Mouse (Mus musculus): ENCODE measurements around the gene Prkca. TPM values are rescaled to one million over a fixed set of nuclear protein-coding genes. Genes with fewer than 3 reads are reported as not detected.

The Prkca gene
- polyA plus RNA-seq, 1 experiment from 2014 or later: 8.5 TPM

DNA sequence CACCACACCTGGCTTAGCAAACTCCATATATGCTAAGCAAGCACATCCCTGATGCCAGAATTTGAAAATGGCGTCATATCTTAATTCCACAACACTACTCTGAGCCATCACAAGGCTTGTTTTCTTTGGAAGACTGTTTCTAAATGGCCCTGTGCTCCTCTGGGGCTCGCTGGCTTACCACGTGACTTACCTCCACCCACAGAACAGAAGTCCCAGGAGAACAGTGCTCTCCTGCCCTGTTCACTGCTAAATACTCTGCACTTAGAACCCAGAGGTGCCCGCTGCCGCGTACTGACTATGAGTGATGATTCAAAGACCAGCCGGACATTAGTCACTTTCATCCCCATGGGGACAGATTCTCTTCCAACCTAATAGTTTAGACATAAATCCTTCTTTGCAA, 75.9 kb downstream of the Prkca start:
- Histone ChIP-seq H3K9me3 (no peaks in the 10 kb centered on the region), H3K4me3 (no peak overlapping the region), H3K27ac (no peak overlapping the region), H3K4me1 (peaks cover 29% of the 10 kb centered on the region), H3K27me3 (replicated peaks) (0 out of 2 replicates have a peak, but pooled peaks cover 4% of the 10 kb centered on the region), H3K36me3 (no peaks in the 10 kb centered on the region), H3K4me2 (replicated peaks) (no peak overlapping the region), H3K9ac (no peak overlapping the region)
- 51% methylated on average over 7 of the region's 7 CpGs for WGBS
- ATAC-seq (ENCODE audit: low FRiP score, low read depth): no peak

DNA sequence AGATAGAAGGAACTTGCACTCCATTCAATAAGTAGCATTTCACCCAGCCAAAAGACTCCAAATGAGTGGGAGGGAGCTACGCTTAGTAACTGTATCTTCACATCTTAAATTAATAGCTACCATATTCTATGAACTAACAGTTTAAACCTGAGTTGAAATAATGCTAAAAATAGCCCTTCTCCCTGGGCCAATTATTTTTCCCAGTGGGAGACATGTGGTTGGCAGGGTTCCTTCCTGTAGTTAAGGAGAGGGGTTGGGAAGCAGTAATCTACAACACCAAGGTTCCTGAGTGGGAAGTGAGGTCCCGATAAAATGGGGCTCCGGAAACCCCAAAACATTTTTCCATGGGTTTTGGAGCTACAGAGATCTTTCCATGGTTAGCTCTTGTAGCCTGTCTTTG, 76.7 kb downstream of the Prkca start:
- Histone ChIP-seq H3K4me2 (replicated peaks) (no peak overlapping the region), H3K4me3 (no peak overlapping the region), H3K27ac (no peak overlapping the region), H3K9me3 (no peaks in the 10 kb centered on the region), H3K9ac (no peak overlapping the region), H3K36me3 (no peaks in the 10 kb centered on the region), H3K27me3 (replicated peaks) (0 out of 2 replicates have a peak, but pooled peaks cover 4% of the 10 kb centered on the region), H3K4me1 (peaks cover 29% of the 10 kb centered on the region)
- WGBS: 87% methylated on average over 3 of the region's 3 CpGs
- ATAC-seq (ENCODE audit: low FRiP score, low read depth): no peak

DNA sequence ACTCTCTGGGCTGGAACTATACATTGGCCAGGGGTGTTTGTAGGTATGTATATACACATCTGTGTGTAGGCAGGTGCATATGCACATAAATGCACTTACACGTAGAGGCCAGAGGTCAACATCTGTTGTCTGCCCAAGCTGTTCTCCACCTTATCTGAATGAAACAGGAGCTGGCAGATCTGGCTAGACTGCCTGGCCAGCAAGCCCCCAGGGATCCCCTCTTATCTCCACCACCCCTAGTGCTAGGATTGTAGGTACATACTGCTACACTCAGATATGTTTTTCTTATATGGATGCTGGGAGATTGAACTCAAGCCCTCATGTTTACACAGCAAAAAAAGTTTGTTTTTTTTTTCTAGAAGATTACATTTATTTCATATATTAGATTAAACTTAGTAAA, 79.9 kb downstream of the Prkca start:
- Histone ChIP-seq H3K4me2 (replicated peaks) (no peak overlapping the region), H3K36me3 (no peaks in the 10 kb centered on the region), H3K9ac (no peak overlapping the region), H3K27ac (no peak overlapping the region), H3K27me3 (replicated peaks) (no peaks in the 10 kb centered on the region), H3K9me3 (no peaks in the 10 kb centered on the region), H3K4me1 (peaks cover 36% of the 10 kb centered on the region), H3K4me3 (no peak overlapping the region)
- 88% methylated on average over 1 of the region's 1 CpGs for WGBS
- ATAC-seq (ENCODE audit: low FRiP score, low read depth): no peak

DNA sequence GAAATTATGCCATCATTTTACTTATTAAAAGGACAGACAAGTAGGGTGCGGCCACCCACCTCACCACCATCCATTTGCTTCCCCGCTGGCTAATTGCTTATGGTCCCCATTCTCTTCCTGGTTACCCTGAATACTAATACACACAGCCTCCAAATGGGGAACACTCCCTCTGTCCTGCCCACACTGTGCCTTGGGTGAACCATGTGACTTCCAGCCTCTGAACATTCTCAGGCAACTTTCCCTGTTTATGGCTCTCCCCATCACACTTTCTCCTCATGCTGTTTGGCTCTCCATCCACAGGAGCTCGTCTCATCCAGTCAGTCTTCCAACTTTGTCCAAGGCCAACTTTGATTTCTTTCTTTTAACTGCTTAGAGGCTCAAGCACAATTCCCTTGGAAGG, 80.3 kb downstream of the Prkca start:
- Histone ChIP-seq H3K4me3 (no peak overlapping the region), H3K9ac (no peak overlapping the region), H3K4me2 (replicated peaks) (no peak overlapping the region), H3K36me3 (no peaks in the 10 kb centered on the region), H3K9me3 (no peaks in the 10 kb centered on the region), H3K4me1 (peaks cover 32% of the 10 kb centered on the region), H3K27me3 (replicated peaks) (no peaks in the 10 kb centered on the region), H3K27ac (no peak overlapping the region)
- 57% methylated on average over 3 of the region's 3 CpGs for WGBS
- ATAC-seq (ENCODE audit: low FRiP score, low read depth): no peak

DNA sequence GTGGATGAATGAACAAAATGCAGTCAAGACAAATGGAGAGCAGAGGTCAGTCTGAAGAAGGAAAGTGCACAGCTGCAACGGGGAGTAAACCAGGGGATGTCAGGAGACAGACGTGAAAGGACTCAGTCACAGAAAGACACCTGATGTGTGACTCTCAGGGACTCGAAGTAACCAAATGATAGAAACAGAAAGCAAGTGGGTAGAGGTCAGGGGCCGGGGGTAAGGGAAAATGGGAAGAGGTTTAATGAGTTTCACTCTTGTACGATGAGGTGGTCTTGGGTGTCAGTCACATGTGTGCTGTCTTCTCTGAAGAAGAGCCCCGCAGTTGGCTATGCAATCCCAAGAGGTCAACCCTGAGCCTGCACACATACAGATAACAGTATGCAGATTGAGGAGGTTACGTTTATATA, 82.0 kb downstream of the Prkca start:
- no peaks in the 10 kb centered on the region for H3K9me3 ChIP-seq
- H3K9ac ChIP-seq: no peak overlapping the region
- H3K4me1 ChIP-seq: peaks cover 18% of the 10 kb centered on the region
- H3K4me3 ChIP-seq: no peak overlapping the region
- no peak overlapping the region for H3K4me2 ChIP-seq (replicated peaks)
- ATAC-seq (ENCODE audit: low FRiP score, low read depth): no peak
- WGBS: 36% methylated on average over 7 of the region's 7 CpGs
- no peaks in the 10 kb centered on the region for H3K36me3 ChIP-seq
- H3K27ac ChIP-seq: no peak overlapping the region
- no peaks in the 10 kb centered on the region for H3K27me3 ChIP-seq (replicated peaks)

DNA sequence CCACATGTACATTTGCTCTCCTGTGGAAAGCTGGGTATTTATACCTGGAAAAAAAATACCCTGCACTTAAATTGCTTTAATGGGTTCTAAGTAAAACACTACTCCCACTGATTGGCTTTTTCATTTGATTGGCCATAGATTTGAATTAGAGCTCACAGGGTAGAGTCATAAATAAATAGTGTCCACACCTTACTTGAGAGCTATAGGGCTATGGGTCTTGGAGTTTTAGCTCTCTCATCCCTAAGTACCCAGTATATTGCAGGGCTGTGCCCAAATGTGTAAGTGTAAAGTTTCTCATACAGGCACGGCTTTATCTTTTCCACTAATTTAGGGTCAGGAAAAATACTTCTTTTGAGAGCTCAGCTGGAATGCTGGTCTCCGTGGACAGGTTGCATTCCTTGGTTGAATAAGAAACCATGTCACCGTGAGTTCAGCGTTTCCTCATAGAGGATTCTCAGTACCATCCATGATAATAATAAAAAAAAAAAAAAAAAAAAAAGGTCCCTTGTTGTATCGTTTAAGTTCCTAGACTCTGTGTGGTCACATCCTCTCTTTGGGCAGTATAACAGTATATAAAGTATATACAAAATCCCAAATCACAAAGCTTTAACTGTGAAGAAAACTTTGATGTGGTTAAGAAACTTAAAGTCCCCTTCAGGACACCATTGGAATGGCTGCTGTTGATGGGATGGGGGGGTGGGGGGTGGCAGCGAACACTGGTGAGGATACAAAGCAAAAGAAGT, 82.8 kb downstream of the Prkca start:
- no peaks in the 10 kb centered on the region for H3K27me3 ChIP-seq (replicated peaks)
- H3K4me3 ChIP-seq: no peak overlapping the region
- H3K4me1 ChIP-seq: peaks cover 18% of the 10 kb centered on the region
- no peak overlapping the region for H3K4me2 ChIP-seq (replicated peaks)
- no peak for ATAC-seq (ENCODE audit: low FRiP score, low read depth)
- H3K36me3 ChIP-seq: no peaks in the 10 kb centered on the region
- H3K9ac ChIP-seq: no peak overlapping the region
- WGBS: 68% methylated on average over 6 of the region's 6 CpGs
- H3K9me3 ChIP-seq: no peaks in the 10 kb centered on the region
- H3K27ac ChIP-seq: no peak overlapping the region

DNA sequence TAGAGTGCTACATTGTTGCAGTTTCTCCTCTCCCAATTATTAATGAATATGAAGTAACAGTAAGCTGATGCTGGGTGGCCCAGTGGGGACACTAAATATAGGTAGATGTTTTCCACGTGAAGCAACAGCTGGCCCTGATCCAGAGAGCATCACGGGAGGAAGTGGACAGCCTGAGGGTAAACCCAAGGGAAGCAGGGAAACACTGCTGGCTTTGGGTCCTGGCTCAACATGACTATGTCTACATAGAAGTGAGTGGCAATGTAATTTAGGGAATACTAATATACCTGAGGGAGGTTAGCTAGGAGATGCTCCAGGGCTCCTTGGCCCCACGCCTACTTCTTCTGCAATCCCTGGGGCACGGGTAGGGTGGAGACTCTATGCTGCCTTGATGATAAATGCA, 84.3 kb downstream of the Prkca start:
- H3K27ac ChIP-seq: no peak overlapping the region
- H3K4me2 ChIP-seq (replicated peaks): no peak overlapping the region
- H3K27me3 ChIP-seq (replicated peaks): no peaks in the 10 kb centered on the region
- WGBS: 79% methylated on average over 4 of the region's 4 CpGs
- no peak overlapping the region for H3K4me3 ChIP-seq
- no peak for ATAC-seq (ENCODE audit: low FRiP score, low read depth)
- H3K36me3 ChIP-seq: no peaks in the 10 kb centered on the region
- H3K9ac ChIP-seq: no peak overlapping the region
- peaks cover 18% of the 10 kb centered on the region for H3K4me1 ChIP-seq
- H3K9me3 ChIP-seq: no peaks in the 10 kb centered on the region

DNA sequence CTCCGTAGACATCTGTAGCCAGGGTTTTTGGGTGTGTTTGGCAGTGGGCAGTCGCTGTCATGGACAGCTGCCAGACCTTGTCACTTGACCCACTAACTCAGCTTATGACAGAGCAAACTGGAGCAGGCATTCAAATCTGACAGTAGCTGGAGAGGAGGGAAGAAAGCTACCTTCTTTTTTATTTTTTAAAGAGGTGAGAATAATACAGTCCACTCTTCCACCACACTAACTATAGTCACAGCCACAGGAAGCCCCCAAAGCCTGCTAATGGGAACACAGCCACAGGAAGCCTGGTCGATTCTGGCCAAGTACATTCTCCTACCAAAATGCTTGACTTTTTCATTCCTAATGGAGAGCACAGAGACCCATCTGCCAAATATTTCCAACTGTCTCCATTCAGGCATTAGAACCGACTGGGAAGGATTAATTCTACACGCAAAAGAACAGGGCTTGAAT, 84.9 kb downstream of the Prkca start:
- H3K27ac ChIP-seq: no peak overlapping the region
- H3K9ac ChIP-seq: no peak overlapping the region
- no peaks in the 10 kb centered on the region for H3K36me3 ChIP-seq
- H3K27me3 ChIP-seq (replicated peaks): no peaks in the 10 kb centered on the region
- H3K4me2 ChIP-seq (replicated peaks): no peak overlapping the region
- no peaks in the 10 kb centered on the region for H3K9me3 ChIP-seq
- no peak overlapping the region for H3K4me3 ChIP-seq
- 88% methylated on average over 5 of the region's 5 CpGs for WGBS
- ATAC-seq (ENCODE audit: low FRiP score, low read depth): no peak
- H3K4me1 ChIP-seq: peaks cover 18% of the 10 kb centered on the region

DNA sequence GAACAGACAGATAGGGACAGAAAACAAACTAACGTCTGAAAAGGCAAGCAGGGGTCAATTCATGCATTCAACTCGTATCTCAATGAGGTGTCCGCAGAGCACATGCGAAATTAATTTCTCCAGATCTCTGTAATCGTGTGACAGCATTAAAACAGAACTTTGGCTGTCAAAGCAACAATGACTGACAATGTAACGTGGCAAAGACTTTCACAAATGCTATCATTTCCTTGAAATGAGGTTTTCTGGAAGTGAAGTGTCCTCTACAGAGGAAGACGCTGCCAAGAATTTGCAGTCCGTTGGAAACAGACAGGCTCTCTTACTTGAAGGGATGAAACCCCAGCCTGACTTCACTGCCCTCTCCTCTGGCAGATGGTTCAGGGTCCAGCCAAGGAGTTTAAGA, 85.8 kb downstream of the Prkca start:
- H3K27me3 ChIP-seq (replicated peaks): no peaks in the 10 kb centered on the region
- 87% methylated on average over 8 of the region's 8 CpGs for WGBS
- H3K4me2 ChIP-seq (replicated peaks): no peak overlapping the region
- no peak for ATAC-seq (ENCODE audit: low FRiP score, low read depth)
- H3K4me3 ChIP-seq: no peak overlapping the region
- H3K4me1 ChIP-seq: peaks cover 18% of the 10 kb centered on the region
- no peak overlapping the region for H3K27ac ChIP-seq
- no peaks in the 10 kb centered on the region for H3K9me3 ChIP-seq
- no peaks in the 10 kb centered on the region for H3K36me3 ChIP-seq
- no peak overlapping the region for H3K9ac ChIP-seq

DNA sequence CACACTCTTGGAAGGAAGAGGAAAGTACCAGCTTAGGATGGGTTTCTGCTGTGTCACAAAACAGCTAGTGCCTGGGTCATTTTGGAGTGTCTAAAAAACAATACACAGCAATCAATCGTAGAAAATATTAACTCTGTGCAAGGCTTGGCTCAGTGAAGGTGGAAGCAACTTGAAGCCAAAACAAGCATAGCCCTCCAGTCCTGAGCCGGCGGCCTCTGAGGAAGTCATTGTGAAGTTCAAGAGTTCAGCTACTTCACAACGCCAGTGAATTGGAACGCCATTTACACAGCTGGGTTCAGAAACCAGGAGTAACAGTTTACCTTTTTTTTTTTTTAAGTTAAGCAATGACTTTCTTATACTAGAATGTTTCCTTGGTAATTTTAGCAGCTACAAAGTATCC, 89.0 kb downstream of the Prkca start:
- ATAC-seq (ENCODE audit: low FRiP score, low read depth): no peak
- Histone ChIP-seq H3K4me2 (replicated peaks) (no peak overlapping the region), H3K9ac (no peak overlapping the region), H3K36me3 (no peaks in the 10 kb centered on the region), H3K9me3 (no peaks in the 10 kb centered on the region), H3K4me1 (peaks cover 4% of the 10 kb centered on the region), H3K27me3 (replicated peaks) (no peaks in the 10 kb centered on the region), H3K4me3 (no peak overlapping the region), H3K27ac (no peak overlapping the region)
- WGBS: 80% methylated on average over 5 of the region's 5 CpGs

DNA sequence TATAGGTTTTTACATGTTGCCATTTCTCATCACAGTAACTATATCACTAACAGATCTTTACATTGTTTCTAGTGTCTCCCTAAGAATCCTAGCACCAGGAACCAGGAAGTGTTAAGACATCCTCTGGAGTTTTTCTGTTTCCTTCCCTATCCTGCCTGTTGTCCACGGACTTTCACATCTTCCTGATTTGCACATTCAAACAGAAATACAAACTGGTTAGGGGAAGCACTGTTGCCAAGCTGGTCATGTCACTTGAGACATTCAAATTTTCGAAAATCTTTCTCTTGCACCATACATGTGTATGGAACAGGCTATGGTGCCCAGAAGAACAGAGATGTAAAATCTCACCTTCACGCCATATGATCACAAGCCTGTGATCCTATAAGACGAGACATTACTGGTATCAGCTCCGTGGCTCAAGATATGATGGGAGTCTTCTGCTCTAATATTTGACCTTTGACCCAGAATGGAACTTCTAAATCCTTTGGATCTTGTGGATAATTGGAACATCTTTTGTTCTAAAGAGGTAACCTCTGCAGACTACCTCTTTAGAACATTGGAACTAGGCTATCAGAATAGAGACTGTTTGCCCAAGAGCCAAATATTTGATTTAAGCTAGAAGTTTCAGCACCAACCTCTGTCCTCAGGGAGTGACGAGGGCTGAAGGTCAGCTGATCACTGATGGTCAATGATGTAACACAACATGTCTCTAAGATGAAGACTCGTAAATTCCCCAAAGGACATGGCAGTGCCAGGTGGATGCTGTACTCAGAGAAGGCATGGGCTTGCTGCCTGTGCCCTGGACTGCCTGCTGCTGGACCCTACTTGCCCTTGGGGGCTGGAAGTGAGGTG, 91.6 kb downstream of the Prkca start:
- Histone ChIP-seq H3K4me2 (replicated peaks) (no peak overlapping the region), H3K27me3 (replicated peaks) (no peaks in the 10 kb centered on the region), H3K4me3 (no peak overlapping the region), H3K27ac (no peak overlapping the region), H3K36me3 (no peaks in the 10 kb centered on the region), H3K4me1 (no peaks in the 10 kb centered on the region), H3K9ac (no peak overlapping the region), H3K9me3 (no peaks in the 10 kb centered on the region)
- 89% methylated on average over 7 of the region's 7 CpGs for WGBS
- ATAC-seq (ENCODE audit: low FRiP score, low read depth): no peak

DNA sequence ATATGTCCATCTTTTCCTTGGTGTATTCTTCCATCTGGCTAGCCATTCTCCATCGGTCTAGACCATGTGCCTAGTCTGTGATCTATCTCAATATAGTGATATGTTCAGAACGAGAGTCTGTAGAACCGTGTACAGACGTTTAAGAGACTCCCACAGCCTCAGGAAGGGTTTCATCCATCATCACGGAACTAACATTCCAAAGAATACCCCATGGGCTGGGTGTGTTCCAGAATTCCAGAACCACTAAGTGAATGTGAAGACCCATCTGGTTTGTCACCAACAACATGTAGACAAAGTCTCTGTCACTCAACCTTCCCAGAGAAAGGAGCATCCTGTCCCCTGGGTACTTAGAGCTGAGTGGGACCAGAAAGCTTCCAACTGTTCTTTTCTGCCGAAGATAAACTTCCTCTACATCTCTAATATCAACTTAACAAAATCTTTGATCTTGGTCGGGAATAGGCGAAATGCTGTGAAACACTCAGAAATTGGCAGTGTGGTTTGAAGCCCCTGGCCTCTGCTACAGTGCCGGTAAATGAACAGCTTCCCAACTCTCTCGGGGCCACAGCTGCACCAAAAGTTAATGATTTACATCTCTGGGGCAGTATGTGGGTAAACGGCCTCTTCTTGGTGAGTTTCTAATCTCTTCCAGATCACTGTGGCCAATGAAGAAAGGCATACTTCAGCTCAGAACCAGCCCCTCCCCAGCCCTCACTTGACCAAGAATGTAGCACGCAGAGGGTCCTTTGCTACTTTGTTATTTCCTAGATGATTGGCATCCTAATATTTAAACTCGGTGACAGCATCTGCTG, 92.7 kb downstream of the Prkca start:
- 65% methylated on average over 13 of the region's 13 CpGs for WGBS
- Histone ChIP-seq H3K9ac (no peak overlapping the region), H3K4me2 (replicated peaks) (no peak overlapping the region), H3K9me3 (no peaks in the 10 kb centered on the region), H3K27ac (no peak overlapping the region), H3K36me3 (no peaks in the 10 kb centered on the region), H3K4me3 (no peak overlapping the region), H3K4me1 (no peaks in the 10 kb centered on the region), H3K27me3 (replicated peaks) (no peaks in the 10 kb centered on the region)
- ATAC-seq (ENCODE audit: low FRiP score, low read depth): no peak

All from neural tube, embryonic 12.5 days (tissue).